Mouse (Mus musculus): ENCODE results near the gene Nhlh1. TPM values are rescaled to one million over a fixed set of nuclear protein-coding genes. Genes with fewer than 3 reads are reported as not detected.

Nhlh1 gene
- total and polyA plus RNA-seq, 3 experiments: not detected

- Histone ChIP-seq H3K36me3 (ENCODE audit: control insufficient read depth in 1 of 2, insufficient read depth in 2 of 2, low read length in 2 of 2) (no peaks in the 10 kb centered on the region), H3K4me1 (ENCODE audit: control insufficient read depth in 1 of 2, insufficient read depth in 2 of 2, low read length in 2 of 2) (no peaks in the 10 kb centered on the region), H3K27me3 (ENCODE audit: control insufficient read depth in 1 of 2, insufficient read depth in 2 of 2, low read length in 2 of 2) (no peaks in the 10 kb centered on the region), H3K4me3 (ENCODE audit: control insufficient read depth in 1 of 2, insufficient read depth in 1 of 2, low read depth in 2 of 2, low read length in 2 of 2) (no peak overlapping the region), H3K9ac (ENCODE audit: control insufficient read depth, low read depth, low read length, poor library complexity, severe bottlenecking) (no peak overlapping the region), H3K27ac (ENCODE audit: control insufficient read depth, low read depth, low read length) (no peak overlapping the region), H3K9me3 (replicated peaks; ENCODE audit: insufficient read depth, low read length) (no peaks in the 10 kb centered on the region), H3K79me2 (ENCODE audit: control insufficient read depth, insufficient read depth, low read length, poor library complexity) (no peaks in the 10 kb centered on the region)
- TF ChIP-seq CHD1 (IDR thresholded peaks at IDR 0.05; ENCODE audit: low read depth, low read length) (no peak), E2F4 (IDR thresholded peaks at IDR 0.05; ENCODE audit: borderline replicate concordance, low read depth, low read length) (no peak), ZC3H11A (IDR thresholded peaks at IDR 0.05; ENCODE audit: low read depth, low read length) (no peak), UBTF (IDR thresholded peaks at IDR 0.05; ENCODE audit: borderline replicate concordance, insufficient read depth, low read depth, low read length) (no peak), USF2 (IDR thresholded peaks at IDR 0.05; ENCODE audit: borderline replicate concordance in 1 of 2, insufficient read depth in 1 of 2, low read depth in 1 of 2, low read length in 2 of 2) (no peak), POLR2AphosphoS2 (IDR thresholded peaks at IDR 0.05; ENCODE audit: low read length) (no peak), RCOR1 (IDR thresholded peaks at IDR 0.05; ENCODE audit: low read depth, low read length) (no peak), MAX (IDR thresholded peaks at IDR 0.05; ENCODE audit: low read length) (no peak), POLR2A (IDR thresholded peaks at IDR 0.05; ENCODE audit: control insufficient read depth in 1 of 2, insufficient read depth in 1 of 2, low read depth in 1 of 2, low read length in 2 of 2, poor library complexity in 1 of 2) (no peak), CHD2 (IDR thresholded peaks at IDR 0.05; ENCODE audit: low read length) (no peak), USF1 (IDR thresholded peaks at IDR 0.05; ENCODE audit: low read depth, low read length) (no peak), POLR2AphosphoS5 (IDR thresholded peaks at IDR 0.05; ENCODE audit: borderline replicate concordance, low read depth, low read length) (no peak), EP300 (IDR thresholded peaks at IDR 0.05; ENCODE audit: low read depth in 1 of 2, low read length in 2 of 2) (no peak)
- no peak for DNase-seq (ENCODE audit: low read depth, low spot score)
Observed at GRCm38 (mm10) chr1:172016660-172017516, 40.5 kb downstream of the Nhlh1 start.

DNA sequence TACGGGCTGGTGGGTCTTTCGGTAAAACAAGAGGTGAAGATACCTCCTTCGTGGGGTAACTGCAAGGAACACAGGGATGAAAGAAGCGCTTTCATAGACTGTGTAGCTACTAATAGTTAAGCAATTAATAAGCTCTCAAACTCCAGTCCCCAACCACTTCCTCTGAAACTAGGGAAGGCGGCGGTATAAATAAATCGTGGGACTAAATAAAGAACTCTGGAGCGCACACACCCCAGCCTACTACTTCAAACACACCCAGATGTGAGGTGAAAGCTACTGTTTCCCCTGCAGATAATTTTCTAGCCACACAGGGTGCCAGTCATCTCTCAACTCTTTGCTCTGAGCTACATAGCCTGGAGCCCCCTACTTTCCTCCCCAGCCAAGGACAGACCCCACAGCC is 41.3 kb downstream of the Nhlh1 start:
- Histone ChIP-seq H3K27ac (ENCODE audit: control insufficient read depth, low read depth, low read length) (no peak overlapping the region), H3K4me3 (ENCODE audit: control insufficient read depth in 1 of 2, insufficient read depth in 1 of 2, low read depth in 2 of 2, low read length in 2 of 2) (no peak overlapping the region), H3K36me3 (ENCODE audit: control insufficient read depth in 1 of 2, insufficient read depth in 2 of 2, low read length in 2 of 2) (no peaks in the 10 kb centered on the region), H3K9me3 (replicated peaks; ENCODE audit: insufficient read depth, low read length) (no peaks in the 10 kb centered on the region), H3K4me1 (ENCODE audit: control insufficient read depth in 1 of 2, insufficient read depth in 2 of 2, low read length in 2 of 2) (no peaks in the 10 kb centered on the region), H3K9ac (ENCODE audit: control insufficient read depth, low read depth, low read length, poor library complexity, severe bottlenecking) (no peak overlapping the region), H3K27me3 (ENCODE audit: control insufficient read depth in 1 of 2, insufficient read depth in 2 of 2, low read length in 2 of 2) (no peaks in the 10 kb centered on the region), H3K79me2 (ENCODE audit: control insufficient read depth, insufficient read depth, low read length, poor library complexity) (no peaks in the 10 kb centered on the region)
- TF ChIP-seq CHD1 (IDR thresholded peaks at IDR 0.05; ENCODE audit: low read depth, low read length) (no peak), ZMIZ1 (IDR thresholded peaks at IDR 0.05; ENCODE audit: low read depth, low read length) (no peak), GABPA (IDR thresholded peaks at IDR 0.05; ENCODE audit: low read depth, low read length) (no peak), ZC3H11A (IDR thresholded peaks at IDR 0.05; ENCODE audit: low read depth, low read length) (no peak), JUND (IDR thresholded peaks at IDR 0.05; ENCODE audit: low read depth, low read length) (no peak), RCOR1 (IDR thresholded peaks at IDR 0.05; ENCODE audit: low read depth, low read length) (no peak), MXI1 (IDR thresholded peaks at IDR 0.05; ENCODE audit: low read depth, low read length) (no peak), UBTF (IDR thresholded peaks at IDR 0.05; ENCODE audit: borderline replicate concordance, insufficient read depth, low read depth, low read length) (no peak), HCFC1 (IDR thresholded peaks at IDR 0.05; ENCODE audit: low read depth, low read length) (no peak), MAZ (IDR thresholded peaks at IDR 0.05; ENCODE audit: low read depth, low read length) (no peak), TAL1 (IDR thresholded peaks at IDR 0.05; ENCODE audit: low read length) (no peak), USF1 (IDR thresholded peaks at IDR 0.05; ENCODE audit: low read depth, low read length) (no peak), SMC3 (IDR thresholded peaks at IDR 0.05; ENCODE audit: low read depth, low read length) (no peak), BHLHE40 (IDR thresholded peaks at IDR 0.05; ENCODE audit: borderline replicate concordance, low read depth, low read length) (no peak), CHD2 (IDR thresholded peaks at IDR 0.05; ENCODE audit: low read length) (no peak), MAFK (IDR thresholded peaks at IDR 0.05; ENCODE audit: borderline replicate concordance, low read depth, low read length) (no peak), GATA1 (IDR thresholded peaks at IDR 0.05; ENCODE audit: low read depth, low read length) (no peak), RAD21 (IDR thresholded peaks at IDR 0.05; ENCODE audit: low read depth, low read length) (no peak), ZNF384 (IDR thresholded peaks at IDR 0.05; ENCODE audit: low read depth, low read length) (no peak)
- DNase-seq (ENCODE audit: low read depth, low spot score): no peak

Data from MEL (cell line).